Mouse (Mus musculus): Measurements from ENCODE around the gene Pygo2. TPM values are rescaled to one million over a fixed set of nuclear protein-coding genes. Genes with fewer than 3 reads are reported as not detected.

Pygo2 gene
- polyA plus RNA-seq, 1 experiment from 2014 or later: 52.5 TPM

Other genes with a start within 250 kb of the Pygo2 start
- 29.5 and 30.3 TPM in 2 replicates for gene Fam189b, start 247.1 kb upstream of the Pygo2 start, polyA plus RNA-seq (2016; fragmentation: Nextera tagmentation; extraction: Ambion mirVana)
- gene Gba, start 227.3 kb upstream of the Pygo2 start, polyA plus RNA-seq (2016; fragmentation: Nextera tagmentation; extraction: Ambion mirVana): 42.4 and 45.8 TPM in 2 replicates
- gene Thbs3, start 215.0 kb upstream of the Pygo2 start, polyA plus RNA-seq (2016; fragmentation: Nextera tagmentation; extraction: Ambion mirVana): 105 and 107 TPM in 2 replicates
- 183 and 185 TPM in 2 replicates for gene Mtx1, start 203.1 kb upstream of the Pygo2 start, polyA plus RNA-seq (2016; fragmentation: Nextera tagmentation; extraction: Ambion mirVana)
- 3.8 and 5.2 TPM in 2 replicates for gene Muc1, start 201.2 kb upstream of the Pygo2 start, polyA plus RNA-seq (2016; fragmentation: Nextera tagmentation; extraction: Ambion mirVana)
- gene Krtcap2, start 184.2 kb upstream of the Pygo2 start, polyA plus RNA-seq (2016; fragmentation: Nextera tagmentation; extraction: Ambion mirVana): 253 and 255 TPM in 2 replicates
- 25.1 and 25.5 TPM in 2 replicates for gene Trim46, start 183.9 kb upstream of the Pygo2 start, polyA plus RNA-seq (2016; fragmentation: Nextera tagmentation; extraction: Ambion mirVana)
- 72.2 and 76.1 TPM in 2 replicates for gene Dpm3, start 170.9 kb upstream of the Pygo2 start, polyA plus RNA-seq (2016; fragmentation: Nextera tagmentation; extraction: Ambion mirVana)
- 38.1 and 39.6 TPM in 2 replicates for gene Slc50a1, start 159.6 kb upstream of the Pygo2 start, polyA plus RNA-seq (2016; fragmentation: Nextera tagmentation; extraction: Ambion mirVana)
- gene Efna1, start 149.1 kb upstream of the Pygo2 start, polyA plus RNA-seq (2016; fragmentation: Nextera tagmentation; extraction: Ambion mirVana): 9.5 and 11.0 TPM in 2 replicates
- 10.7 and 11.1 TPM in 2 replicates for gene Efna3, start 107.2 kb upstream of the Pygo2 start, polyA plus RNA-seq (2016; fragmentation: Nextera tagmentation; extraction: Ambion mirVana)
- gene Efna4, start 92.2 kb upstream of the Pygo2 start, polyA plus RNA-seq (2016; fragmentation: Nextera tagmentation; extraction: Ambion mirVana): 16.8 and 17.3 TPM in 2 replicates
- 35.0 and 37.0 TPM in 2 replicates for gene Adam15, start 80.2 kb upstream of the Pygo2 start, polyA plus RNA-seq (2016; fragmentation: Nextera tagmentation; extraction: Ambion mirVana)
- gene Dcst2, start 68.2 kb upstream of the Pygo2 start, polyA plus RNA-seq (2016; fragmentation: Nextera tagmentation; extraction: Ambion mirVana): 0.22 and 0.29 TPM in 2 replicates
- 0.20 and 0.65 TPM in 2 replicates for gene Dcst1, start 65.0 kb upstream of the Pygo2 start, polyA plus RNA-seq (2016; fragmentation: Nextera tagmentation; extraction: Ambion mirVana)
- gene Zbtb7b, start 35.4 kb upstream of the Pygo2 start, polyA plus RNA-seq (2016; fragmentation: Nextera tagmentation; extraction: Ambion mirVana): 0.63 and 0.71 TPM in 2 replicates
- 1.1 and 1.5 TPM in 2 replicates for gene Lenep, start 27.4 kb upstream of the Pygo2 start, polyA plus RNA-seq (2016; fragmentation: Nextera tagmentation; extraction: Ambion mirVana)
- gene Flad1, start 18.3 kb upstream of the Pygo2 start, polyA plus RNA-seq (2016; fragmentation: Nextera tagmentation; extraction: Ambion mirVana): 34.4 and 34.7 TPM in 2 replicates
- 291 and 306 TPM in 2 replicates for gene Cks1b, start 11.8 kb upstream of the Pygo2 start, polyA plus RNA-seq (2016; fragmentation: Nextera tagmentation; extraction: Ambion mirVana)
- 33.0 and 43.5 TPM in 2 replicates for gene Shc1, start 11.8 kb upstream of the Pygo2 start, polyA plus RNA-seq (2016; fragmentation: Nextera tagmentation; extraction: Ambion mirVana)
- 16.1 and 17.9 TPM in 2 replicates for gene Pbxip1, start 6.5 kb downstream of the Pygo2 start, polyA plus RNA-seq (2016; fragmentation: Nextera tagmentation; extraction: Ambion mirVana)
- 73.7 and 77.9 TPM in 2 replicates for gene Pmvk, start 24.3 kb downstream of the Pygo2 start, polyA plus RNA-seq (2016; fragmentation: Nextera tagmentation; extraction: Ambion mirVana)
- gene Kcnn3, start 90.0 kb downstream of the Pygo2 start, polyA plus RNA-seq (2016; fragmentation: Nextera tagmentation; extraction: Ambion mirVana): 1.8 and 3.0 TPM in 2 replicates